Mouse (Mus musculus) left cerebral cortex, adult 11 months (tissue): ENCODE results near the gene Plxna4.

Source experiments
- DNase-seq: peaks from one replicate; pipeline ENCODE4 v3.0.0; 2022; ENCODE audit warnings: low spot score

Gene Plxna4

DNA sequence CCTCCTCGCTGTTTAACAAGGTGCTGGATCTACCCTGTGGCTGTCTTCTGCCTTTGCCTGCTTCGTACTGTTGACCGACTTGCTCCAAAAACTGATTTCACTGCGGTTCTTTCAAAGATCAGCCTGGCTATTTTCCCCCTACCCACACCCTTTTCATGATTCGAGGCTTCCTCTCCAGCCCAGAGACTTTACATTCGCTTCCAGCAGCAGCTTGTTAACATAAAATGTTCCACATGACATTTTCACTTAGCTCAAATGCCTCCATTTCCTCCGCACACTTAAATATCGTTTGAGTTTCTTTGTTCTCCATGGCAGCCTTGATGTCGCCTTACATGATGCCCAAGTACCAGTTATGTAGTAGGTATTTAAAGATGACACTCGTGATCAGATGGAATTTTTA, 336.3 kb downstream of the Plxna4 start:
- no peak for DNase-seq

DNA sequence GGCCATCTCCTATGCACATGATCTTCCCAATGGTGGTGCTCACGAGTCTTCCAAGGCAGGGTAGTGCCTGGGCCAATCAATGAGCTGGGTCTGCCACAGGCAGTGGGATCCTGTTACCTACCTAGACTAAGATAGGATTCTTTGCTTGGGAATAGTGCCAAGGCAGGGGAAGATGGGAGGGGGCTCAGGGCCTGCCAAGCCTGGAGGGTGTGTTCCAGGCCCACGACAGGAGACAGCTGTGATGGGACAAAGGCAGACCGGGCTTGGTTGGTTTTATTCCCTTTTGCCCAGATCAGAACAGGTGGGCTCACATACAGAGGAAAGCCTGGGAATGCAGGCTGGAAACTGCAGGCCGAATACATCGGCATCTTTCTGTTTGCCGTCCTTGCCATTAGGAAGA, 342.0 kb downstream of the Plxna4 start:
- DNase-seq, result no peak

DNA sequence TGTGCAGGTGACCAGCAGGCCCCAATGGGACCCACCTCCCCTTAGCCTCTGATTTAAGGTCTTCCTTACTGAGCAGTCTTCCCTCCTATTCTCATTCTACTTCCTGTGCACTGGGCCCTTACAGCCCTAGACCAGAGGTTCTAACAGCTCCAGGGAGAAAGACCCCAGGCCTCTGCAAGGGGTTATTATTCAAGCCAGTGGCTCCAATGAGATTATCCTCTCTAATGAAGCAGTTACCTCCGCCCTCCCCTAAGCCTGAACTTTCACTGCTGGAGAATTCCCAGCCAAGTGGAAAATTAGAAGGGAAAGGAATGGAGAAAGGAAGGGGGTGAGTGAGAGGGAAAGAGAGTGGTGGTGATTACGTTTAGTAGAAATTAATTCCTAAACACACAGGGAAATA, 345.0 kb downstream of the Plxna4 start:
- DNase-seq, result no peak

DNA sequence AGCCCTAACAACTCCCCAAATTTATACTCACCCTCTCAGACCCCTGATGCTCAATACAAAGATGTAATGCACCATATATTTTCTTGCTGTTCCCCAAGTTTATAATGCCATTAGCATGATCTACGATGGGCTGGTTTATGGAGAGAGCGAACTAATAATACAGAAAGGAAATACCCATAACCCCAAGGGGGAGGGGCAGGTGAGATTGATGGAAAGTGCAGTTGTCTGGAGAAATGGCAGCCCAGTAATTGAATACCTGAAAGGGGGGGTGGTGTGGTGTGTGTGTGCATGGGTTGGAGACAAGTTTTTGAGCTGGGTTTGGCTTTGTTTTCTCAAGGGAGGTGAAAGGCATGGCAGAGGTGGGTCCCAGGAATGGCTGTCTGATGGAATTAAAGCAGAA, 356.6 kb downstream of the Plxna4 start:
- DNase-seq, result no peak

DNA sequence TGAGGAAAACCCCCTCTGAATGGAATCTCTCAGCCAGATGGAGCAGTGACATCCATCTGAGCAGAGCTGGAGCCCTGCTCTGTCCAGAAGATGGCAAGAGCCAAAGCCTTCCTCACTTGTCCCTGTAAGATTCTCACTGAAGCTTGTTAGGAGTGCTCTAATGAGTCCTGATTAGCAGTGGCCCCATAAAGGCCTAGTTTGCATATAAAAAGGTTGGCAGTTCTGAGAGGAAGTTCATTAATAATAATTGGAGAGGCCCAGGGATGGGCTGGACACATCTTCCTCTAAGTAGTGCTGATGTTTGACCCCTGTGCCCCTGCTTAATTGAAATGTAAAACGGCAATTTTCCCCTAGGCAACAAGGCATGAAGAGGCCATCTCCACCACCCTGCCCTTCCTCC, 361.4 kb downstream of the Plxna4 start:
- DNase-seq, result no peak

GRCm38 (mm10) chr6:32224007-32224703, 363.8 kb downstream of the Plxna4 start:
- no peak for DNase-seq

DNA sequence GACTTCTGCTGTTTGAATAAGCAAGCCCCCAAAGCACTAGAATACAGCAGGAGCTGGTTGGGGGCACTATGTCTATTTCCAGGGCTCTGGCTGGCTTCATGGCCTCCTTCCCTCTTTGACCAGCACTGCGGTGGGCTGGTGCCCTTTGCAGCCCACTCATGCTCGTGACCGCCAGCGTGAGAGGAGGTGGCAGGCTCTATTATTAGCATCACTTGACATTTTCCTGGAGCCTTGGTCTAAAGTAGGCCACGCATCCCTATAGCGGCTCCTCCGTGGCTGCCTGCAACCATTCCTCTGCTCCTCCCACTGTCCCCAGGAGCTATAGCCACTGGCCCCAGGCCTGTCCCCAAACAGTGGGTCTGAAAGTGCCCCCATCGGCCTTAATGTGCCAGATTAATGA, 367.2 kb downstream of the Plxna4 start:
- DNase-seq, result peak; percentile 24

DNA sequence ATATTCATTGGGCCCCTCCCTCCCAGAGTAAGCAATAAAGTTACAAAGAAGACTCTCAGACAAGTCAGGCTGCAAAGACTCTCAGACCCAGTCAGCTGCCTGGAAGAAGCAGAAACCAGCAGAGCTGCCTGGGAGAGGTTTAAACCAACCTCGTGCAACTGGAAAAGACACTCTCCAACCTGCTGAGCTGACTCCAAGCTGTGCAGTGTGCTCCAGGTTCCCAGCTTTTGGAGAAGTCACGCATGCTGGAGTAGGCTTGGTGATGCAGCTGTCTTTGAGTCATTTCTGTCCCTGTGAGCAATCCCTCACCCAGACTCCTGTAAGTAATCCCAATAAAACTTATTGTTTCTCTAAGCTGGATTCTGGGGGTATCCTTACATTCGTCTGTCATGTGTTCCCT, 369.4 kb downstream of the Plxna4 start:
- DNase-seq, result no peak

DNA sequence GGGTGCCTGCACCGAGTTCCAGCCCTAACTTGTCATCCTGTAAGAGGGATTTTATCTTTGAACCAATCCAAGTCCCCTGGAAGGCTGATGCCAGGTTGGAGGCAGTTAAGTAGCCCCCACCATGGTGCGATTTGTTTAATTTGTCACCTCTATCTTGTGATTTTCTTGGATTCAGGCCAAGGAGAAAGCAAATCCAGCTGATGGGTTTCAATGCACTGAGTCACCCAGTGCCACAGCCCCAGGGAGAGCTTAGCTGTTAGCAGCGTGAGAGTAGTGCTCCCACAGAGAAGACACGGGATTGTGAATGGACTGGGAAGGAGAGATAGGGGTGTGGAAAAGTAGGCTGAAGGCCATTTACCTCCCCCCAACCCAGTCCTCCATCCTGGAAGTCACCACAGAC, 375.6 kb downstream of the Plxna4 start:
- DNase-seq, result no peak

GRCm38 (mm10) chr6:32210139-32210538, 377.9 kb downstream of the Plxna4 start:
- no peak for DNase-seq

DNA sequence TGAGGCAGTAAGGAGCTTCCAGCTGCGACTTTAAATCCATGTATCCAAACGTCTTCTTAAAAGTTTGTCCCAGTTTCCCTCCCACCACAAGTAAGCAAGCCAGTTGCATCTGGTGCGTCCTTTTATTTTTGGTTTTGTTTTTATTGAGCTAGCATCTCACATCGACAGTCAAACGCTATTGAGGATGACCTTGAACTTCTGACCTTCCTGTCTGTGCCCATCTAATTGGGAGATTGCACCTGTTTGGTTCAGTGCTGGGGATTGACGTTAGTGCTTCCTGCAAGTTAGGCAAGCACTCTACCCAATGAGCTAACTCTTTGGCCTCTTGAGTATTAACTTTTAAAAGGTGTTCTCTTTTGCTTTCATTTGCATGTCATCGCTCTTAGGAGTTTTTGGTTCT, 379.0 kb downstream of the Plxna4 start:
- DNase-seq, result no peak

- DNase-seq, result no peak
These were observed 383.7 kb downstream of the Plxna4 start for GRCm38 (mm10) chr6:32204253-32204652.

DNA sequence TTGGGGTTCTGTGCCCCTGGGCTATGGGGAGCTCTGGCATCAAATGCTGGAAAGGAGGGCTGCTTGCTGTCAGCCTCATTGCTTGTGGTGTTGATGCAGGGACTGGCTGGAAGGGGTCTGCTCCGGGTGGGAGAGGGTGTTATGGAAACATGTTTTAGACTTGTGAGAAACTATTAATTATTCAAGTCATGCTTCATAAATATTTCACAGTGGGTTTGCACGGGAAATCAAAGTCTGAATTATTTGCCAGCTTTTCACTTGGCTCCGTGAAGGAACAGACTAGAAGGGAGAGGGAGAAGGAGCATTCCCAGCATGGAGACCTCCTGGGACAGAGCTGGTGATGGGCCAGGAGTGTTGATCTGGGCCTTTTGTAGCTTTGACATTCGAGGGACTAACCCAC, 384.6 kb downstream of the Plxna4 start:
- DNase-seq, result no peak

- no peak for DNase-seq
These were observed 385.3 kb downstream of the Plxna4 start for GRCm38 (mm10) chr6:32202664-32203192.

GRCm38 (mm10) chr6:32201506-32201905, 386.5 kb downstream of the Plxna4 start:
- DNase-seq, result no peak

DNA sequence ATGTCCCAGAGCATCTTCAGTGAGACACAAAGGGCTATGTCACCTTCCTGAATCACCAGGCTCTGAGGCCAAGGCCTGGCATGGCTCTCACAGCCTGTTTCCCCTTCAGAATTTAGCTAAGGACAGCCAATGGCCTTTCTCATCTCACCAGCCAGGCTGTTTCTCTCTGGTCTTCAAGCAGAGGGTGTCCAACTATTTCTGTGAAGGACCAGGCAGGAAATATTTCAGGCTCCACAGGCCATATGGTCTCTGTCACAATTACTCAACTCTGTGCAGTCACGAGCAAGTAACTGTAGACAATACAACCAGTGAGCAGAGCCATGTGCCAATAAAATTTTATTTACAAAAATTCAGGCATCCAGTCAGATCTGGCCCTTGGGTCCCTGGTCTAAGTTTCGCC, 388.4 kb downstream of the Plxna4 start:
- DNase-seq, result no peak

DNA sequence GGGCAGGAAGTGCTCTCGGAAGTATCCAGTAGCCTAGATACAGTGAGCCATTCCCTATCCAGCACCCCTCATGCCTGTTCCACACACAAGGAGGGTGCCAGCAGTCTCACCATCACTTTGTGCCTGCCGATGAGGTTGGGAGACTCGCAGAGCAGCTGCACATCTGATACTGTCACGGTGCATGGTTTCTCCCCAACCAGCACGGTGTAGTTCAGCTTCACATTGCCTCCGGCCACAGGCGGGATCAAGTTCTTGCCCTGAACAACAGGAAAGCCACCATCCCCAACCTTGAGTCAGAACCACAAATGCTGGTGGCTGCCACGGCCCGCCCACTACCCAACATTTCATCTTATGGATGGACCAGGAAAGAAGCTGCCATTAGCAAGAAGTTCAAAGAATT, 391.1 kb downstream of the Plxna4 start:
- no peak for DNase-seq

DNA sequence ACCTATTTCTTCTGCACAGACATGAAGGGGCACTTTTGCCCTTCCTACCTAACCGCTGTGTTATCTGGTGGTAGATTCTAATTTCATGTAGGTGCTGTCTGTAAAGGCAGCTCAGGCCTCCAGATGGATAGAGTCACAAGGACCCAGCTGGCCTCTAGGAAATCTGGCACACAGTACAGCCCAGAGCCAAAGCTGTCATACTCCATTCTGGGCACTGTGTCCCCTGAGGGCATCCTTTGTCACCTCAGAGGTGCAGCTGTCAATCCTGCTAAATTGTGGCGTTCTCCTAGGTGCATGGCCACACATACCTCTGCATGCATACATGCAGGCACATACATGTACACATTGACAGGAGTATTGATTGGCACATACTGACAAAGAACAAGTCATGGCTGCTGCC, 394.9 kb downstream of the Plxna4 start:
- DNase-seq, result no peak

- no peak for DNase-seq
These were observed 403.5 kb downstream of the Plxna4 start for GRCm38 (mm10) chr6:32184402-32184985.

DNA sequence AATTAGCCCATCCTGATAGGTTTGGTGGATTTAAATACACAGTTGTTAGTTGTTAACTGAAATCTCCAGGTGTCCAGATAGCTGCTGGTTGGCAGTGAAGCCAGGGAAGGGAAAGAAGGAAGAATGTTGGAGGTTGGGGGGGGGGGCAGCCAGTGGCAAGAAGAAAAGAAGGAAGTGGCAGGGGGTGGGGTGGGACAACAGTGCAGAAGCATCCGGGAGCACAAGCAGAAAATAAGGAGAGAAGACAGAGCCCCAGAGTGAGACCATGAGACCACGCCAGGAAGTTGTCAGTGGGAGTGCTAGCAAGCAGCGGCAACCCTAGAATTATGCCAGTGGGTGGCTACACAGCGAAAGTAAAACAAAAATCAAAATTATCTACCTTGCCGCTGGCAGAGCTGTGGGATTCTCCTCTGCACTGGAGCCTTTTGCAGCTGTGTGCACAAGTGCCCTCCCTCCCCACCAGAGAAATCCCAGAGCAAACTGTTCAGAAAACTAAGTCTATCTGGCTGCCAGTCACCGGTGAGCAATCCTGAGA, 404.3 kb downstream of the Plxna4 start:
- peak; percentile 16 for DNase-seq

- no peak for DNase-seq
These were observed 408.0 kb downstream of the Plxna4 start for GRCm38 (mm10) chr6:32180012-32180358.

DNA sequence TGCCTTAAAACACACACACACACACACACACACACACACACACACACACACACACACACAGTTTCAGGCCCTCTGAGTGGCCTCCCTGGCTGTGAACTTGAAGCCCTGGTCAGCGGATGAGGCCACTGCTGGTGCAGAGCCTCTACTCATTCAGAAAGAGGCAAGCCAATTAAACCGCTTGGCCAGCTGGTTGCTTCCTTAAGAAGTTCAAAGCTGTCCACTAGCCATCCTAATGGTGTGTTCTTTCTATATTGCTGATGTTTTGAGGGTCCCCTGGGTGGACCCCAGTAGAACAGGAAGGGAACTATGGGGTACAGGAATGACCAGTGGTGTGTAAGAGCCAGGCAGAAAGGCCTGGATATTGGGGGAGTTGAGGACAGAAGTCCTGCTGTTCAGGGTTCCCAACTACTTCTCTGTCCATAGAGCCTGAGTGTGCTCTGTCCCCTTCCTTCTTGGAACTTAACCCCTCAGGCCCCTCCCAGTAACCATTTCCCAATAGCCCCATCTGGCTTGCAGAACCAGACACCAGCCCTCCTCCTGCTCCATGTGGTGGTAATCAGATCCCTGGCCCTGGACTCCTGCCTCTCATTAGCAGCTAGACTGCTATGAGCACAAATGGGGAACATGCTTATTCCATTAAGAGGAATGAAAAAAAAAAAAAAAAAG, 408.5 kb downstream of the Plxna4 start:
- no peak for DNase-seq

GRCm38 (mm10) chr6:32177905-32178304, 410.1 kb downstream of the Plxna4 start:
- DNase-seq, result no peak
